Comparison of ENCODE assay signal across 15 mouse cellular contexts in the genomic region with DNA sequence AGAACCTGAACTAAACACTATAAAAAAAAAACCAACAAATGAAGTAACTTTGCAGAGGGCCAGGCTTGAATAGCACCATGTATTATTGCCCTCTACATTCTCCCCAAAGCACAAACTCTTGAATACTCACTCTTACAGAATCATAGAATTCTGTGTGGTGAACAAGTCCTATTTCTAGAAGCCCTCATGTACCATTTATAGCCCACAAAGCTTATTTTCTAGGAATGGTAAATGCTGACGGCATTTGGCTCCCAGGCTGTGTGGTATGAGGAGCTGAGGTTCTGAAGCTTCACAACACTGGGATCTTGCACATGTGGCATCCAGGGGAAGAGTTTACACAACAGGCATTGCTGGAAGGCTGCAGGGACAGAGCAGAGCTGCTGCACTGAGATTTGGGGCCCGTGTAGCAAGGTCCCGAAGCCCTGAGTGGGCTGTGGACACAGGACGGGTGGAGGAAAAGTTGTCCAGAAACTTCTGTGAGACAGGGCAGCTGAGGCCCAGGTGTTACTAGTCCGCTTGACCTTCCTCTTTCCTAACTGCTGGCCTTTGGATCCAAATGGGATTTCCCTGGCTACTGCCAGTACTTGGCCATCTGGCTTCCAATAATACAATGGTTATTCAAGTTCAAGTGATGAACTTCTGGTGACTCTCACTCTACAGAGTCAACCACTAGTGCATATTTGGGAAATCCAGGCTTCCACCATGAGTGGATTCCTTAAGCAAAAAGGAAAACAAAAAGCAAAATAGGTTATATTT.
"Had no signal": no experiment of that assay in that cellular context is flagged by ENCODE, and none has a peak within 500 bp of the region (broad histone marks: within the 10 kb centered on the region; RNA-seq: fewer than 3 reads in every experiment).

No protein-coding gene starts in this region.

- DNase-seq: lung, adult 18-20 months; lung, embryonic 14.5 days; lung, postnatal 10 days; lung, postnatal 36 days; midbrain, embryonic 14.5 days; right cerebral cortex, postnatal 14 days; right cerebral cortex, postnatal 4 days; spleen, adult 18-20 months; thymus, adult 18-20 months; thymus, postnatal 14 days; thymus, postnatal 36 days had no signal

- H3K4me1 ChIP-seq: megakaryocyte, embryonic 14.5 days; midbrain, embryonic 12.5 days; neural tube, embryonic 12.5 days had no signal

- H3K27ac ChIP-seq: macrophage; midbrain, embryonic 12.5 days; neural tube, embryonic 12.5 days had no signal

- H3K9ac ChIP-seq: lung, embryonic 14.5 days; midbrain, embryonic 12.5 days; neural tube, embryonic 12.5 days had no signal

- H3K27me3 ChIP-seq: megakaryocyte, embryonic 14.5 days; midbrain, embryonic 12.5 days; neural tube, embryonic 12.5 days had no signal

- H3K4me2 ChIP-seq: lung, embryonic 14.5 days; midbrain, embryonic 12.5 days; neural tube, embryonic 12.5 days had no signal

- H3K9me3 ChIP-seq: megakaryocyte, embryonic 14.5 days; midbrain, embryonic 12.5 days; neural tube, embryonic 12.5 days had no signal

- H3K4me3 ChIP-seq: megakaryocyte, embryonic 14.5 days; midbrain, embryonic 12.5 days; neural tube, embryonic 12.5 days had no signal
